Mouse (Mus musculus): ENCODE measurements around the gene 2310057J18Rik.
"Not testable (repeated sequence)": the region's sequence is repeated elsewhere in the genome, so short reads cannot be mapped to it uniquely, and the experiment has no call there.

The 2310057J18Rik gene

GRCm38 (mm10) chr10:28986203-28986602 lies at the start of gene 2310057J18Rik:
TSS of gene 2310057J18Rik (minus strand) at chr10:28986303.
- no peak for DNase-seq (ENCODE audit: low spot score)

GRCm38 (mm10) chr10:29029960-29030359 lies 43.9 kb upstream of the 2310057J18Rik start:
- DNase-seq (ENCODE audit: low spot score), result not testable (repeated sequence)

GRCm38 (mm10) chr10:29019496-29020270 lies 33.6 kb upstream of the 2310057J18Rik start:
- DNase-seq (ENCODE audit: low spot score), result no peak

- DNase-seq (ENCODE audit: low spot score), result no peak
Observed at GRCm38 (mm10) chr10:28997776-28998175, 11.7 kb upstream of the 2310057J18Rik start.

GRCm38 (mm10) chr10:28988990-28989389 lies 2.9 kb upstream of the 2310057J18Rik start:
- DNase-seq (ENCODE audit: low spot score), result no peak

- DNase-seq (ENCODE audit: low spot score), result no peak
Observed at GRCm38 (mm10) chr10:28968189-28968588, 17.9 kb downstream of the 2310057J18Rik start.

GRCm38 (mm10) chr10:28955138-28955537 lies 31.0 kb downstream of the 2310057J18Rik start:
- peak; percentile 78 for DNase-seq (ENCODE audit: low spot score)

- DNase-seq (ENCODE audit: low spot score), result no peak
Observed at GRCm38 (mm10) chr10:28954515-28954914, 31.6 kb downstream of the 2310057J18Rik start.

Measured in embryo, embryonic 10.5 days (tissue).